Mouse (Mus musculus): ENCODE data around the gene Pax2. TPM values are rescaled to one million over a fixed set of nuclear protein-coding genes. Genes with fewer than 3 reads are reported as not detected.

The Pax2 gene
- total RNA-seq, 4 experiments from 2014 or later: not detected

DNA sequence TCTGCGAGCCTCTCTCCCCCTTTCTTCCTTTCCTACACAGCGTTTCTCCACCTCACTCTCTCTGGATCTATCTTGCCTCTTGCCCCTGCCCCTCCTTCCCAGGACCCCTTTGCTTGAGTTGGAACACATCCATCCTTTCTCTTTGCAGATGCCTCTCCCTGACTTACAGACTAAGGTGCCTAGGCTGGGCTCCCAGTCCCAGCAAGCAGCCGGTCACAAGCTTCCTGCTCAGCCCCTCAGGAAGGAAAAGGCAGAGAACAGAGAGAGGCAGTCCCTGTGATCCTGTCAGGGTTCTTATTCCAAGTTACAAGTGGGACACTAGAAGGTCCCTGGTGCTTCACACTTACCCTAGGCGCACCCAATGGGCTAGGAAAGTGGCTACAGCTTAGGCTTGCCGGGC lies 7.6 kb upstream of the Pax2 start:
- DNase-seq (ENCODE audit: low spot score in 2 of 2): no peak

DNA sequence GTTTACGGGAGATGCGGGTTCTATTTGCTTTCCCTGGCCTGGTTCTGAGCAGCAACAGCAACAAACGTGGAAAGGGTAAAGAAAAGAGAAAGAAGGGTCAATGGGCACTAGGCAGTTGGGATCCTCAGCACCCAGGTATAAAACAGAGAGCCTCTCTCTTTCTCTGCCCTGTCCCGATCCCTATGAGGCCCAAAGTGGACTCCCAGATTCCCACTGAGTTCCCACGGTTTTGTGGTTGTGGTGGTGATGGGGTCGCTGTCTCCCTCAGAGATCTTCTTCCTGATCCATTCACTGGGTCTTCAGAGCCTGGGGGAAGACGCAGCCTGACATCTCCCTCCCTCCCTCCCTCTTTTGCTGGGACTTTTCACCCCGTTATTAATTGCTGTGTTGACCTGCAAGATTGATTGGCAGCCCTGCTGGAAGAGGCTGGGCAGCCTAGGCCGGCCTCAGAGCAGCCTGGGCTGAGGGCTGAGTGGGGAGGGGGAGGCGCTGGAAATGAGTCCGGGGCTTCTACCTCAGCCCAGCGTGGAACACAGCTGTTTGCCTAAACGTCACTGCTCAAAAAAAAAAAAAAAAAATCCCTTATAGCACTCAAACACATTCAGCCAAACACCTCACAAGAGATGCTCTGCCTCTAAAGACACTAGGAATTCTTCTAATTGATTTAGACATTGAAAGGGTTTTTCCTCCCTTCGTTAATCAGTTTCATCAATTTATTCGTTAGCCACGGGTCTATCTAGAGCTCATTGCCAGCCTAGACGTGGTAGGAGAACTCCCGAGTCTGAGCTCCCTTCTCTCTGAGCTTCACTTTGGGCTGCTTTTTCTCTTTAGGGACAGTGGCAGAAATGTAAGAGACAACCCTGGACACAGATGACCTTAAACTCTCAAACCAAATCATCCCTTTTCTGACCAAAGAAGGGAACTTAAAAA lies 6.5 kb upstream of the Pax2 start:
- DNase-seq (ENCODE audit: low spot score in 2 of 2): no peak

DNA sequence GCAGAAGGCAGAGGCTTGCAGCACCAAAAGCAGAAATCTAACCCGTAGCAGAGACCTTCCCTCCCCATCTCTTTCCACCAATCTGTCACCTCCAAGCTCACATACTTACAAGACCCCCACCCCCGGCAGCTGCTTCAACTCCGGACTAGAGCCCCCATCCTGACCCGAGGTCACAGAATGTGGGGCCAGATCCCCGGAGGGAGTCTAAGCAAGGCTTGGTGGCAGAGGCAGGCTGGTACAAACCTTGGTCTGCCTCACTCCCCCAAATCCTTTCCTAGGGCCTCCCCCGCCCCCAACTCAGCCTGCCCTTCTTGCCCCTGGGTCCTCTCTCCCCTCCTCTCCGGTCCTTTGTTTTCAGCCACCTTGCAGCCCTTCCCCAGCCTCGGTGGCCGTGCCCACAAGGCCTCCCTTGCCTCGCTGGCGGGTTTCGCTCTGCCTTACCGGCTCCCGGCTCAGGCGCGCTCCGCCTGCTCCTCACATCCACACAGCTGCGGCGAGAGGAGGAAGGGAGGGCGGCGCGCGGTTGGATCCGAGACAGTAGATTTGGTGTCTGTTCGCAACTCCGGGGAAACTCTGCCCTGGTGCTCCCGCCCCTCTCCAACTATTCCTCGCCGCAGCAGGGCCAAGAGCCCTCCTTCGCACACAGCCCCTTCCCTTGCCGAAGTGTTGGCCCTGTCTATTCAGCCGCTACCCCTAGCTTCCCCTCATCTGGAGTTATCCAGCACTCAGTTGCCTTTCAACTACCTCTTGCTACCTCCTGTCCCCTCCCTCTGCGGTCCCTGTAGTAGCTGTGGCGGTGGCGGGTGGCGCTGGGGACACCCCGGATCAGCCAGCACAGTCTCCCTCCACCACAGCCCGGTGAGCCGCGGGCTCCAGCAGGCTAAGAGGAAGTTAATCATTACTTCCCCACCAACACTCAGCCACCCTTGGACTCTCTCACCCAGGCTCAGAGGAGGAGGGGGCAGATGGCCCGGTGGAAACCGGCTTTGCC lies 5.5 kb upstream of the Pax2 start:
- no peak for DNase-seq (ENCODE audit: low spot score in 2 of 2)

DNA sequence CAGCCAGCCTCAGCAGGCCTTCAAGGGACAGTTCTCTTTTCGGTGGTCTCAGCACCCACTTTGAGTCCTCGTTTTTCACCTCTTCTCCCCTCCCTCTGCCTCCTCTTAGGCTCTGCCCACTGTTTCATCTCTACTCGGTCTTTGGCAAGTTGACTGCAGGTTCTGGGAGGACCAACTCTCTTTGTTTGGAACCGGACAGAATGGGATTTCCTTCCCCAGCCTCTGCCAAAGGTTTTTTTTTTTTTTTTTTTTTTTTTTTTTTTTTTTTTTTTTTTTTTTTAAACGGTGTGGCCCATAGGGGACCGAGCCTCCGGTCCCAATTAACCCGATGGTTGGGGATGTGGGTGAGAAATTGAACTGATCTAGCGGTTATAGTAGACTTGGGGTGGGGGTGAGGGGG lies 4.8 kb upstream of the Pax2 start:
- DNase-seq (ENCODE audit: low spot score in 2 of 2): no peak

DNA sequence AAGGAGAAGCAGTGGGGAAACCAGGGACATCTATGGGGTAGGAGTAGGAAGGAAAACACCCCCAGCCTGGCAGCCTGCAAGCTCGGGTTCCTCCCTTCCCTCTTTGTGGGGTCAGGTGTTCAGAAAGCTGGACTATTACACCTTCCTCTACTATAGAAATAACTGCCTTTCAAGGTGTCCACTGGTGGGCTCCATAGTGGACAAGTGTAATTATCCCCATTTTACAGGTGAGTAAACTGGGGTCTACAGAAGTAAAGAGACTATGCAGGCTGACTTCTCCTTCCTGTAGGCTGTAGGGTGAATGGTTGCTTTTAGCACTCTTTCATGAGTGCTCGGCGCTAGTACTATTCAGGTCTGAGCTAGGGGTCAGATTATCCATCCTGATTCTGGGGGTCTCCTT lies 4.3 kb upstream of the Pax2 start:
- no peak for DNase-seq (ENCODE audit: low spot score in 2 of 2)

DNA sequence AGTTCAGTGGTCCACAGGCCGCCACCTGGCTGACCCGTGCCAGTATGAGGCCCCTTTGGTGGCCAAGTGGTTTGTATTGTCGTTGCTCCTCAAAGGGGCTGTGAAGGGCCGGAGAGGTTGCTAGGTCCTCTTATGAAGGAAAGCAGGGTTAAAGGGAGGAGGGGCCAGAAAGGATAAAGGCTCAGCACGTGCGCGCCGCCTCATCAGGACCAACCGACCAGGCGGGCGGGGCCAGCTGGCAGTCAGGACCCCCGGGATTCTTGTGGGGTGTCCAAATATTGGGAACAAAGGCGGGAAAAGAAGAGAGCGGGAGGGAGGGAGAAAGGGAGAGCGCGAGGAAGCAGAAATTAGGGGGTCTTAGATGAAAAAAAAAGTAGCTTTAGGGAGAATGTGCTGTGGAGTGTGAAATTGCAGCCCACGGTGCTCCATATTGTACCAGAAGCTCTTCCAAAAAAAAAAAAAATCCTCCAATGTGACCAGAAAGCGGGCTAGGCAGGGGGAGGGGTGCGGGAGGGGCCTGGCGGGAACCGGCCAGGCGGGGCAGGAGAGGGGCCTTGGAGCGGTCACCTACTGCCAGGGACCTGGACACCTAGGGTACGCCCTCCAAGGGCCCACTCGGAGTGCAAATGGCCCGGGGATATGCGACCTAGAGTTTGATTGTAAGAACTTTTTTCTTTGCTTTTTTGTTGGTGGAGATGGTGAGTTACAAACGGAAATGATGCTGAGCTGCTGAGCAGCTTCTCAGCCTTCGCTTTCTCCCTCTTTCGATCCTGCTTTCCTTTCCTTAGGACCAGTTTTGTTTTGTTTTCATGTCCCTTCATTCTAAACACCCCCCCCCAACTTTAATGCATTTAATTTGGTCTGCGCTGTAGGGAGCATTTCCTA lies 3.5 kb upstream of the Pax2 start:
- no peak for DNase-seq (ENCODE audit: low spot score in 2 of 2)

DNA sequence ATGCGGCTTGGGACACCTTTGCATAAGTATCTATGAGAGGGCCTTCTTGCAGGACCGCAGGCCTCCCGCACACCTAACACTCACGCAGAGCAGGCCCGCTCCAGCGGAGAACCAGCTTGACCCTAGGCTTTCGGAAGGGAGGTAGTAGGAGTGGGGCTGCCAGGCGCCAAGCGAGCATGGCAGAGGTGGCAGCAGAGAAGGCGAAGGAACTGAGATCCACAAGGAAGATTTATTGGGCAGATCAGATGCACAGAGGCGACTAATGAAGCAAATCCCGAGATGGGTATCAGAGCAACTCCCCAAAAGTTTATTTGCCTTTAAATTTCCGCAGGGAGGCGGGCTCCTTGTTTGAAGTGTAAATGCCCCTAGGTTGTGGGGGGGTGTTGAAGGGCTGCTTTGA lies 2.5 kb upstream of the Pax2 start:
- DNase-seq (ENCODE audit: low spot score in 2 of 2): no peak

DNA sequence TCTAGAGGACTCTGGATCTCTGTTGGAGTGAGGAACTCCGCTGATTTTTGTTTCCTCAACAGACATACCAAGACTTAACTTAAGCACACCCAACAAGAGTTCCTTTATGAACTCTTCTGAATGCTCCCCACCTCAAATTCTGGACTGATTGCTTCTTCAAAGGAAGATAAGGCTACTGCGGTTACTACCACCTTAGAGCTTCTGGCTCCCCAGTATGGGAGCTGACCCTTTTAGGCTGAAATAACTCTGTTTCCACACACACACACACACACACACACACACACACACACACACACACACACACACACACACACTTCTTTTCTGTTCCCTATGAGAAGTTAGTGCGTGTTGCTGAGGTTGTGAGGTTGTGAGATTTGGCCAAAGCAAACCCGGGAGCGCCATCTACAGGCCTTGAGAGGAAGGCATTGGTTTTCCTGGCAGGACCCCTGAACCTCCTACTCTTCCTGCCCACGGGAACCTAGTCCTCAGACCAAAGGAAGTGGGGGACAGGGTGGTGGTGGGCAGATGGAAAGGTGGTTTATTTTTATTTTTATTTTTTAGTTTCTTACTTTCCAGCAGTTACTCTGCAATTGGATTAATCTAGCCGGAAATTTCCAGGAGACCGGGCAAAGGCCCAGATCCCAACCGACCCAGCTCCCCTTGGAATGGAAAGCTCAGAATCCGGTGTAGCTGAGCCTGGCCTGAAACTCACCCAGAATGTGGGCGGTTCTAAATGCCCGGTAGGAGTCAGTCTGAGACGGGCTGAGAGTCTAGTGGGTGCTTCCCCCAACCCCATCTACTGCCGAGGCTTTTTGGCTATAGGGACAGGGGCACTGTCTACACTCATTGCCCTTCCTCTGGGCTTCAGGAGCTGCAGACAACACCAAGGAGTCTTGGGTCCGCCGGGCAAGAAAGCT lies 1.1 kb upstream of the Pax2 start:
- no peak for DNase-seq (ENCODE audit: low spot score in 2 of 2)

DNA sequence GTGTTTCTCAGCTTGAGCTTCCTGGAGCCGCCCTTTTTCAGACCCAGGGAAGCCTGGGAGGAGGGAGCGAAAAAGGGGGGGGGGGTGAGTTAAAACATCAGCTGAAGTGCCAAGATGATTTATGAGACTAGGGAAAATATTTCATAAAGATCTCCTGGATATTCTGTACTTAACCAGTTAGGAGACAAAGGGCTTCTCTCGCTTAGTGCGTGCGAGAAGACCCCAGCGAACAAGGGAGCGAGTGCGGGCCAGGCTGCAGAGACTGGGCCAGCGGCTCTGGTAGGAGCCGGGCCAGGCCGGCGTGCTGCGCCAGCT lies 510 bp upstream of the Pax2 start:
- no peak for DNase-seq (ENCODE audit: low spot score in 2 of 2)

DNA sequence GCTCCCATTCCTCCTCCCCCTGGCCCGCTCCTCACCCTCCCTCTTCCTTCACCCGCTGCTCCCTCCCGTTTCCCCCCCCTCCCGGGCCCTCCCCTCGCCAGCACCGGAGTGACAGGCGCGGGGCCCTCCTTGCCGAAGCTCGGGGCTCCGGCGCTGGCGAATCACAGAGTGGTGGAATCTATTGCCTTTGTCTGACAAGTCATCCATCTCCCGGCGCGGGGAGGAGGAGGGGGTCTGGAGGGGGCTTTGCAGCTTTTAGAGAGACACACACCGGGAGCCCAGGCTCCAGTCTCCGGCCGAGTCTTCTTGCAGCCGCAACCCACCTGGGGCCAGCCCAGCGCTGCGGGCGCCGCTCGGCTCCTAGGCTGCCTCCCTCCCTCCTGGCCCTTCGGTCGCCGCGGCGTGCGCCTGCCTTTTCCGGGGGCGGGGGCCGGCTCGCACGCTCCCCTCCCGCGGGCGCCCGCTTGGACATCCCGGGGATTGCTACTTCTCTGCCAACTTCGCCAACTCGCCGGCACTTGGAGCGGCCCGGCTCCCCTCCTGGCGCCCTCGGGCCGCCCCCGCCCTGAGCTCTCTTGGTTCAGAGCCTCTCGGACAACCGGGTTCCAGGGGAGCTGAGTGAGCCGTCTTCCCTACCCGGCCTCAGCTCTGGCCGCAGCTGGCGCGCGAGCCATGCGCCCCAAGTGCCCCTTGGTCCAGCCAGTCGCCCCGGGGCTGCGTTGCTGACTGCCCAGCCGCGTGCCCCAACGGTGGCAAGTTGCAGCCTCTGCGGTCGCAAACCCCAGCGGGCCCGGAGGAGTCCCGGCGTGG lies 781 bp downstream of the Pax2 start:
- no peak for DNase-seq (ENCODE audit: low spot score in 2 of 2)

DNA sequence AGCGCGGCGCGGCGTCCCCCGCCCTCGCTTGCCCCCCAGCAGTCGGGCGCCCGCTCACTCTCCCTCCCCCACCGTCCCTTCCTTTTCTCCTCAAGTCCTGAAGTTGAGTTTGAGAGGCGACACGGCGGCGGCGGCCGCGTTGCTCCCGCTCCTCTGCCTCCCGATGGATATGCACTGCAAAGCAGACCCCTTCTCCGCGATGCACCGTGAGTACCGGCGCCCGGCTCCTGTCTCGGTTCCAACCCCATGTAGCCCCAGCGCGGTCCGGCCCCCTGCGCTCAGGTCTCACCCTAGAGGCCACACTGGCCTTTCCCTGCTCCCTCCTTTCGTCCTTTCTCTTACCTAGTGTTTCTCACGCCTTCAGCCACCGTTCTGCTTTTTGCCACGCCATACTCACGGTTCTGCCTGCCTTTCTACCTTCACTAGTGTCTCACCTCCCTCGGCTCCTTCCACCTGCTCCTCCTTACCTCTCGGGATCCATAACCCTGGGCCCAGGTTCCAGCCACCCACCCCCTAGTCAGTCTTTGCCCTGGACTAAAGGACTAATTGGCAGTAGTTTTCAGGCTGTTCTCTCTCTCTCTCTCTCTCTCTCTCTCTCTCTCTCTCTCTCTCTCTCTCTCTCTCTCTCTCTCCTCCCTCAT lies 1.5 kb downstream of the Pax2 start:
- no peak for DNase-seq (ENCODE audit: low spot score in 2 of 2)

DNA sequence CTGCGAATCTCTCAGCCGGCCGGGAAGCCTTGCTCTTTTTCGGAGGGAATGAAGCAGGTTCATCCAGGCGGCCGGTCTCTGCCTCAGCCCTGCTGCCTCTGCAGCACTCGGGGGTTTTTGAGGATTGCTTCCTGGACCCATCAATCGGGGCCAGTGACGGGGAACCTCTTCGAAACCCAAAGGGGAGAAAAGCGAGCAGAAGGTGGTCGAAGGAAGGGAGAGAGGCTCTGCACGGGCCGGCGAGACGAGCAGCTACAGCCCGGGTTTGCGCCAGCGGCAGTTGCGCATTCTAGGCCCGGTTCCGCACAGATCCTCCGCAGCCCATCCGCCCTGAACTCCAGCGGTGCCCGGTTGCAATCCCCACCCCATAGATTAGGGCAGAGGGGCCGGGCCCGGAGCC lies 3.0 kb downstream of the Pax2 start:
- no peak for DNase-seq (ENCODE audit: low spot score in 2 of 2)

DNA sequence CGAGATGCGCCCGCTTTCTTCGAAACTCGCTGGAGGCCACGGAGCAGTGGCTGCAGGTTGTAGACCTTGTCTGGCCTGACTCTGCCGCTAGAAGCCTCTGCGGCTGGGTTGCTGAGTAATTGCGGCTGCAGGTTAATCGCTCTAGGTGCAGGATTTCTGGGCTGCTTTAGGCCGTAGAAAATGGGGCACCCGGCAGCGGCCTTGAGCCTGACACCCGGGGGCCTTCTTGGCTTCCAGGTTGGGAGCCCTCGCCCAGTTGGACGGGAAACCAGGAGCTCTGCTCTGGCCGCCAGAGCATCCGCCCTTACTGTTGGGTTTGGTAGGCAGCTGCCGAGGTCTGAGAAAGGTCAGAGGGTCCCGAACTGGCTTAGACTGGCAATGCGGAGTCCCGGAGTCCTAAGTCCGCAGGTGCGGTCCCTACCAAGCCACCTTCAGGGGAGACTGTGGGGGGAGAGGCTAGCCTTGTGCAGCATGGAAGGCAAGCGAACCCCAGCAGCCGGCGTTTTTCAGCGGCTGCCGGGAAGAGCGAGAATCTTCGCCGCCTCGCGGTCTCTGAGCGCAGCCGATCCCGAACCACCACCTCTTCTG lies 3.8 kb downstream of the Pax2 start:
- no peak for DNase-seq (ENCODE audit: low spot score in 2 of 2)

DNA sequence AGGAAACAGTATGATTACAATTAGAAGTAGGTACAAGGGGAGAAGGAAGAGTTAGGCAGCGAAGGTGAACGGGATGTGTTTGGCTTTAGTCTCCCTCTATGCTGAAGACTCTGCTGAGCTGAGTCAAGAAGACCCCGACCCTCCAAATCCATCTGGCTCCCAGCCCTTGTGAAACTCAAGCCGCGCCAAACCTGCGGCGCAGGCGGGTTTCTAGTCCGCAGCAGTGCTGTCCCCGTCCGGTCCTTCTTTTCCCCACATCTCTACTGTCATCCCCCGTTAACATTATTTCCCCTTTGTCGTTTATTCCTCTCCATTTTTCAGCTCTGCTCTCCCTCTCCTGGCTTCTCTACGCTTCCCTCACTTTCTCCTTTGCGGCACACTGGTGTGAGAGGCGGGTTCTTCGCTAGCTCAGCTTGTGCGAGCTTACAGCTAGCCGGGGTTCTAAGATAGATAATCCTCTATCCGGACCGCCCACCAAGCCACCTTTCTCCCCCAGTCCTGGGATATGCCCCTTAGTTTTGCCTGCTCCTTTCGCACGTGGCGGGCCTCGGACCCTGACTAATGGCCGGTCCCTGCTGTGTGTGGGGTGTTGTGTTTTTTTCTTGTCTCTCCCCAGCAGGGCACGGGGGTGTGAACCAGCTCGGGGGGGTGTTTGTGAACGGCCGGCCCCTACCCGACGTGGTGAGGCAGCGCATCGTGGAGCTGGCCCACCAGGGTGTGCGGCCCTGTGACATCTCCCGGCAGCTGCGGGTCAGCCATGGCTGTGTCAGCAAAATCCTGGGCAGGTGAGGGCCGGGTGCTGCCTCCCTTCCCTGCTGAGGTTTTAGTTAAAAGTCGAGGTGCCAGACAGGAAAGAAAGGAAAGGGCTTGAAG lies 4.7 kb downstream of the Pax2 start:
- DNase-seq (ENCODE audit: low spot score in 2 of 2): no peak

DNA sequence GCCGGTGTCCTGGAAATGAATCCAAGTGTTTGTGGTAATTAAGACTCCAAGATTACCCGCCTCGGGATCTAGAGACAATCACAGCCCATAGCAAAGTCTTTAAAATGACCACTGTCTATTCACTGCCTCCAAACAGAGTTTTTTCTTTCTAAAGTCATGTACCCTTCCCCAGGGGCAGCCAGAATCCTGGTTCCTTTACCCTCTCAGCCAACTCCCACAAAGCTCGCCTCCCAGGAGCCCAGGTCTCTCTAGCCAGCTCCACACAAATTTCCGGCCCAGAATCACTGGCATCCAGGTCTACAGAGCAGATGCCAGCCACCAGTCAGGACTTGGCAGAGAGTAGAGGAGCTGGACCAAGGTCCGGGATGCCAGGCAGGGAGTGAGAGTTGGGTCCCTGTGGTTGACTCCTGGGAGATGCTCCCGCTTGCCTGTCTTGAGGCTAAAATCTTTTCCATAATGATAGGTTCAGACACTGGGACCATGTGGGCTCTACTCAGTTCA lies 6.3 kb downstream of the Pax2 start:
- no peak for DNase-seq (ENCODE audit: low spot score in 2 of 2)

DNA sequence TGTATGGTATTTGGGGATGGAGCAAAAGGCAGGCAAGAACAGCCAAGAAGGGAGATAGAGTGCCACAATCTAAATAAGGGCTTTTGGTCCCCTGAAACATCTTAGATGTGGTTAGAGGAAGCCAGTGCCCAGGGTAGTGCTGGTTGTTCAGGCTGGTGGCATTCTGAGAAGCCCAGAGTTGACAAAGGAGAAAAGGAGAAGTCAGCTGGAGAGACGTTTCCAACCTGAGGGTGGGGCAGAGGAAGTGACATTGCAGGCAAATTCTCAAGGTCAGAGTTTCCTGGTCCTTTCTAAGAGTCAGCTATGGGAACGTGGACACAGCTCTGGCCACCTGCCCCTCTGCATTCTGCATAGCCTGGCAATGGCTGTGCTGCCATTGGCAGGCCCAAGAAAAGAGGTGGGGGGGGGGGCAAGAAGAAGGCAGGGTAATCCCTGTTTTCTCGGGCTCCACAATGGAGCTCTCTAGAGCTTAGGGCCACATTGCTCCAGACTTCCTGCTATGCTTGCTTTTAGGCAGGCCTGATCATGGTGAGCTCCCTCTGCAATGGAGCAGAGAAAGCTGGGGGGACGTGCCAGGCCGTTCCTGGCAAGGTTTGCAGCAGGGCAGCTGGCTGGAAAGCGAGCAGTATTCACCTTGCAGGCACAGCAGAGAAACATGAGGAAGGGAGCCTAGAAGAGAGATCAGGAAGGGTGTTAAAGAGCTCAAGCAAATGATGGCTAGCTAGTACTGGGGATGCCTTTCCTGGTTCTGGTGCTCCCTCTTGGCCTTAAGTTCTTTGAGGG lies 14.6 kb downstream of the Pax2 start:
- DNase-seq (ENCODE audit: low spot score in 2 of 2): no peak

DNA sequence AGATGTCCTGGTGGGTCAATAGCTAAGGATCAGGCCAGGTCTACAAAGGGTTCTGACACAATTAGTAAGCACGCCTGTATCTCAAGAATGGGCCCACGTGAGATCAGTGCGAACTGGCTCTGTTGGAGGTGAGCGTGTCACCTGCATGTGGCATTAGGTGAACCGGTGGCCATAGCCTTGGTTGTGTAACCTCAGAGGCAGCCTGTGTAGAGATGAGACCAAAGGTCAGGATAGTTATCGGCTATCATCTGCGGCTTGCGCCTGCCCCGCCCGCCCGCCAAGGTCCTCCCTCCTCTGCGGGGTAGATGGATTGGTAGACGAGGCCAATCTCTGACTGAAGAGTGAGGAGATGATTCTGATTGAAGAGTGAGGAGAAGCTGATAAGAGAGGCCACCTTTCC lies 15.7 kb downstream of the Pax2 start:
- DNase-seq (ENCODE audit: low spot score in 2 of 2): no peak

Measured in gastrocnemius, adult 8-10 months (tissue).